Mouse (Mus musculus): ENCODE measurements around the gene Lmod1.

Lmod1 gene

GRCm38 (mm10) chr1:135324571-135324970 lies at the start of gene Lmod1:
Gene Lmod1 (plus strand): TSS chr1:135324807.
- no peak for DNase-seq (ENCODE audit: low spot score in 2 of 2)

- DNase-seq (ENCODE audit: low spot score in 2 of 2): peak; percentile 44 to 50
Measured at GRCm38 (mm10) chr1:135280646-135281045, 44.0 kb upstream of the Lmod1 start.

- DNase-seq (ENCODE audit: low spot score in 2 of 2): no peak
Measured at GRCm38 (mm10) chr1:135281841-135282240, 42.8 kb upstream of the Lmod1 start.

- DNase-seq (ENCODE audit: low spot score in 2 of 2): no peak
Measured at GRCm38 (mm10) chr1:135282536-135283286, 41.9 kb upstream of the Lmod1 start.

- DNase-seq (ENCODE audit: low spot score in 2 of 2): peak; percentile 54 to 71
Measured at GRCm38 (mm10) chr1:135283287-135283825, 41.3 kb upstream of the Lmod1 start.

- peak; percentile 68 to 80 for DNase-seq (ENCODE audit: low spot score in 2 of 2)
Measured at GRCm38 (mm10) chr1:135283826-135284291, 40.7 kb upstream of the Lmod1 start, which contains the start of gene Rnpep. Gene Rnpep (minus strand): TSS chr1:135284084.

GRCm38 (mm10) chr1:135286311-135286710 lies 38.3 kb upstream of the Lmod1 start:
- DNase-seq (ENCODE audit: low spot score in 2 of 2): no peak

- DNase-seq (ENCODE audit: low spot score in 2 of 2): no peak
Measured at GRCm38 (mm10) chr1:135290908-135291307, 33.7 kb upstream of the Lmod1 start.

GRCm38 (mm10) chr1:135311356-135311755 lies 13.3 kb upstream of the Lmod1 start:
- no peak for DNase-seq (ENCODE audit: low spot score in 2 of 2)

GRCm38 (mm10) chr1:135312201-135312600 lies 12.4 kb upstream of the Lmod1 start:
- no peak for DNase-seq (ENCODE audit: low spot score in 2 of 2)

GRCm38 (mm10) chr1:135313284-135314031 lies 11.1 kb upstream of the Lmod1 start, which contains the start of gene Timm17a:
Gene Timm17a (minus strand): TSS chr1:135313778.
- DNase-seq (ENCODE audit: low spot score in 2 of 2): peak; percentile 94 to 96

GRCm38 (mm10) chr1:135323367-135323901 lies 1.2 kb upstream of the Lmod1 start:
- no peak for DNase-seq (ENCODE audit: low spot score in 2 of 2)

GRCm38 (mm10) chr1:135325934-135326333 lies 1.3 kb downstream of the Lmod1 start:
- no peak for DNase-seq (ENCODE audit: low spot score in 2 of 2)

- peak in 1 of 2 experiments; percentile 11 for DNase-seq (ENCODE audit: low spot score in 2 of 2)
Measured at GRCm38 (mm10) chr1:135328368-135328767, 3.8 kb downstream of the Lmod1 start.

GRCm38 (mm10) chr1:135330578-135330977 lies 6.0 kb downstream of the Lmod1 start:
- no peak for DNase-seq (ENCODE audit: low spot score in 2 of 2)

- no peak for DNase-seq (ENCODE audit: low spot score in 2 of 2)
Measured at GRCm38 (mm10) chr1:135341947-135342346, 17.3 kb downstream of the Lmod1 start.

- no peak for DNase-seq (ENCODE audit: low spot score in 2 of 2)
Measured at GRCm38 (mm10) chr1:135344026-135344425, 19.4 kb downstream of the Lmod1 start.

GRCm38 (mm10) chr1:135346891-135347290 lies 22.3 kb downstream of the Lmod1 start:
- DNase-seq (ENCODE audit: low spot score in 2 of 2): no peak

- no peak for DNase-seq (ENCODE audit: low spot score in 2 of 2)
Measured at GRCm38 (mm10) chr1:135347498-135348169, 23.0 kb downstream of the Lmod1 start.

GRCm38 (mm10) chr1:135351953-135352352 lies 27.3 kb downstream of the Lmod1 start:
- no peak for DNase-seq (ENCODE audit: low spot score in 2 of 2)

- no peak for DNase-seq (ENCODE audit: low spot score in 2 of 2)
Measured at GRCm38 (mm10) chr1:135359071-135359470, 34.5 kb downstream of the Lmod1 start.

GRCm38 (mm10) chr1:135361491-135361890 lies 36.9 kb downstream of the Lmod1 start:
- DNase-seq (ENCODE audit: low spot score in 2 of 2): no peak
